Mouse (Mus musculus) MEL (cell line): ENCODE data around the gene Nptn. TPM values are rescaled to one million over a fixed set of nuclear protein-coding genes. Genes with fewer than 3 reads are reported as not detected.

Experiments
- DNase-seq: peaks from one replicate; pipeline ENCODE4 v3.0.0; 2011; ENCODE audit warnings: low read depth, low spot score
- H3K27ac ChIP-seq: 2 replicates; pipeline ENCODE4 v1.5.1; 2012; ENCODE audit warnings: low read depth, mild to moderate bottlenecking, control low read depth, low read length, moderate library complexity; ENCODE audit not compliant: control insufficient read depth
- H3K27me3 ChIP-seq, 2 experiments: fragments of 150-350 bp in 1 of 2; sonication (generic) in 1 of 2; 2 replicates each; pipeline ENCODE4 v1.6.1; 2012; ENCODE audit warnings: low read length in 2 of 2, mild to moderate bottlenecking in 2 of 2, improper control_type of control experiment in 1 of 2, moderate library complexity in 1 of 2; ENCODE audit not compliant: insufficient read depth in 2 of 2, control insufficient read depth in 1 of 2
- H3K36me3 ChIP-seq, 2 experiments: 2 replicates each; pipeline ENCODE4 v1.6.1; 2012 to 2014; ENCODE audit warnings: low read length in 2 of 2, improper control_type of control experiment in 1 of 2, inconsistent platforms in 1 of 2, mild to moderate bottlenecking in 1 of 2; ENCODE audit not compliant: insufficient read depth in 2 of 2, control insufficient read depth in 1 of 2
- H3K4me1 ChIP-seq, 2 experiments: fragments of 150-350 bp in 1 of 2; sonication (generic) in 1 of 2; 2 replicates each; pipeline ENCODE4 v1.6.1; 2012; ENCODE audit warnings: low read length in 2 of 2, improper control_type of control experiment in 1 of 2, mild to moderate bottlenecking in 1 of 2; ENCODE audit not compliant: insufficient read depth in 2 of 2, control insufficient read depth in 1 of 2
- H3K4me3 ChIP-seq, 2 experiments: fragments of 150-350 bp in 1 of 2; sonication (generic) in 1 of 2; 2 replicates each; pipeline ENCODE4 v1.5.1; 2012; ENCODE audit warnings: low read depth in 2 of 2, low read length in 2 of 2, mild to moderate bottlenecking in 2 of 2, moderate library complexity in 2 of 2, control low read depth in 1 of 2, improper control_type of control experiment in 1 of 2; ENCODE audit not compliant: control insufficient read depth in 1 of 2, insufficient read depth in 1 of 2
- H3K79me2 ChIP-seq: 2 replicates; pipeline ENCODE4 v1.6.1; 2012; ENCODE audit warnings: mild to moderate bottlenecking, low read length, moderate library complexity; ENCODE audit not compliant: control insufficient read depth, poor library complexity, insufficient read depth
- H3K9ac ChIP-seq: 2 replicates; pipeline ENCODE4 v1.6.1; 2012; ENCODE audit warnings: low read depth, mild to moderate bottlenecking, control low read depth, low read length, moderate library complexity; ENCODE audit not compliant: control insufficient read depth, poor library complexity, severe bottlenecking
- H3K9me3 ChIP-seq: fragments of 150-350 bp; sonication (generic); replicated peaks from 2 replicates; pipeline ENCODE4 v1.6.1; 2012; ENCODE audit warnings: mild to moderate bottlenecking, low read length, improper control_type of control experiment, moderate library complexity; ENCODE audit not compliant: insufficient read depth
- BHLHE40 ChIP-seq: IDR thresholded peaks from 2 replicates; pipeline ENCODE4 v1.6.1; 2012; ENCODE audit warnings: low read depth, mild to moderate bottlenecking, inconsistent platforms, low read length, improper control_type of control experiment, borderline replicate concordance
- CHD1 ChIP-seq: IDR thresholded peaks from 2 replicates; pipeline ENCODE4 v1.6.1; 2012; ENCODE audit warnings: low read depth, mild to moderate bottlenecking, inconsistent platforms, low read length, improper control_type of control experiment
- CHD2 ChIP-seq: IDR thresholded peaks from 2 replicates; pipeline ENCODE4 v1.6.1; 2011; ENCODE audit warnings: low read length, improper control_type of control experiment
- CTCF ChIP-seq, 3 experiments: IDR thresholded peaks in 2 of 3; conservative IDR thresholded peaks in 1 of 3; 2 replicates each; pipeline ENCODE4 v1.5.1; 2011 to 2012; ENCODE audit warnings: low read length in 3 of 3, low read depth in 2 of 3, mild to moderate bottlenecking in 2 of 3, improper control_type of control experiment in 1 of 3, inconsistent platforms in 1 of 3, mixed read lengths in 1 of 3, moderate library complexity in 1 of 3; ENCODE audit not compliant: control insufficient read depth in 1 of 3, insufficient read depth in 1 of 3, poor library complexity in 1 of 3, severe bottlenecking in 1 of 3
- EP300 ChIP-seq, 2 experiments: IDR thresholded peaks; 2 replicates each; pipeline ENCODE4 v1.6.1; 2011; ENCODE audit warnings: improper control_type of control experiment in 2 of 2, low read length in 2 of 2, low read depth in 1 of 2, mild to moderate bottlenecking in 1 of 2
- GATA1 ChIP-seq: IDR thresholded peaks from 2 replicates; pipeline ENCODE4 v1.6.1; 2011; ENCODE audit warnings: low read depth, low read length, improper control_type of control experiment
- KAT2A ChIP-seq: conservative IDR thresholded peaks from 2 replicates; pipeline ENCODE4 v1.6.1; 2012; ENCODE audit warnings: low read depth, low read length, improper control_type of control experiment, inconsistent platforms
- MYC ChIP-seq: IDR thresholded peaks from 2 replicates; pipeline ENCODE4 v1.6.1; 2011; ENCODE audit warnings: low read depth, mild to moderate bottlenecking, low read length, improper control_type of control experiment, moderate library complexity
- NELFE ChIP-seq: IDR thresholded peaks from 2 replicates; pipeline ENCODE4 v1.6.1; 2011; ENCODE audit warnings: low read depth, low read length, improper control_type of control experiment
- POLR2A ChIP-seq, 2 experiments: IDR thresholded peaks; 2 replicates each; pipeline ENCODE4 v1.6.1; 2011 to 2012; ENCODE audit warnings: low read length in 2 of 2, mild to moderate bottlenecking in 2 of 2, control low read depth in 1 of 2, improper control_type of control experiment in 1 of 2, low read depth in 1 of 2, moderate library complexity in 1 of 2; ENCODE audit not compliant: control insufficient read depth in 1 of 2, insufficient read depth in 1 of 2, poor library complexity in 1 of 2
- POLR2AphosphoS5 ChIP-seq: IDR thresholded peaks from 2 replicates; pipeline ENCODE4 v1.6.1; 2012; ENCODE audit warnings: low read depth, borderline replicate concordance, mild to moderate bottlenecking, inconsistent platforms, low read length, moderate library complexity, mixed read lengths
- RAD21 ChIP-seq: IDR thresholded peaks from 2 replicates; pipeline ENCODE4 v1.6.1; 2011; ENCODE audit warnings: mild to moderate bottlenecking, low read depth, low read length, improper control_type of control experiment
- RCOR1 ChIP-seq: IDR thresholded peaks from 2 replicates; pipeline ENCODE4 v1.6.1; 2012; ENCODE audit warnings: low read depth, mild to moderate bottlenecking, inconsistent platforms, low read length, improper control_type of control experiment
- SMC3 ChIP-seq: IDR thresholded peaks from 2 replicates; pipeline ENCODE4 v1.6.1; 2011; ENCODE audit warnings: low read depth, low read length, improper control_type of control experiment
- TAL1 ChIP-seq: IDR thresholded peaks from 2 replicates; pipeline ENCODE4 v1.6.1; 2012; ENCODE audit warnings: mild to moderate bottlenecking, inconsistent platforms, low read length, moderate library complexity, mixed read lengths
- TBP ChIP-seq: IDR thresholded peaks from 2 replicates; pipeline ENCODE4 v1.8.0; 2011; ENCODE audit warnings: low read depth, low read length, improper control_type of control experiment
- TCF12 ChIP-seq: IDR thresholded peaks from 2 replicates; pipeline ENCODE4 v1.6.1; 2014; ENCODE audit warnings: low read depth, mild to moderate bottlenecking, inconsistent platforms, low read length, improper control_type of control experiment, moderate library complexity
- USF2 ChIP-seq, 2 experiments: IDR thresholded peaks; 2 replicates each; pipeline ENCODE4 v1.6.1; 2011 to 2012; ENCODE audit warnings: improper control_type of control experiment in 2 of 2, low read length in 2 of 2, borderline replicate concordance in 1 of 2, inconsistent platforms in 1 of 2, low read depth in 1 of 2, mild to moderate bottlenecking in 1 of 2; ENCODE audit not compliant: insufficient read depth in 1 of 2
- ZKSCAN1 ChIP-seq: IDR thresholded peaks from 2 replicates; pipeline ENCODE4 v1.6.1; 2012; ENCODE audit warnings: low read depth, mild to moderate bottlenecking, inconsistent platforms, low read length, improper control_type of control experiment, moderate library complexity
- ZMIZ1 ChIP-seq: IDR thresholded peaks from 2 replicates; pipeline ENCODE4 v1.6.1; 2012; ENCODE audit warnings: low read depth, mild to moderate bottlenecking, inconsistent platforms, low read length, improper control_type of control experiment, moderate library complexity
- ZNF384 ChIP-seq: IDR thresholded peaks from 2 replicates; pipeline ENCODE4 v1.6.1; 2012; ENCODE audit warnings: low read depth, mild to moderate bottlenecking, inconsistent platforms, low read length, improper control_type of control experiment
- polyA plus RNA-seq, 2 experiments: library from polyadenylated mRNA; stranded (reverse) in 1 of 2; unstranded in 1 of 2; fragments of >175 nt in 1 of 2; fragments of >200 nt in 1 of 2; gene quantifications; 2 replicates each; pipeline versions ENCODE4 v1.2.1 to v1.2.4; 2012; ENCODE audit warnings: low replicate concordance in 2 of 2, low read depth in 1 of 2; ENCODE audit not compliant: insufficient read length in 2 of 2, insufficient read depth in 1 of 2, missing spikeins in 1 of 2
- total RNA-seq: library from RNA; depleted of rRNA; stranded (reverse); fragments of 300-350 nt; gene quantifications from 2 replicates; pipeline ENCODE4 v1.2.3, GENCODE M21; 2012

Nptn gene
- total and polyA plus RNA-seq, 3 experiments = 71.4 to 199 TPM; not detected in 1

- TF ChIP-seq MYC = no peak
- TF ChIP-seq CHD2 = no peak
- TF ChIP-seq POLR2A (IDR thresholded peaks at IDR 0.05; ENCODE audit: control insufficient read depth in 1 of 2, insufficient read depth in 1 of 2, low read depth in 1 of 2, low read length in 2 of 2, poor library complexity in 1 of 2) = no peak
- no peak for TF ChIP-seq EP300 (IDR thresholded peaks at IDR 0.05; ENCODE audit: low read depth in 1 of 2, low read length in 2 of 2)
- no peak for TF ChIP-seq TCF12
- TF ChIP-seq BHLHE40 = no peak
- TF ChIP-seq, all 39 proteins: peak for 0
- H3K9ac ChIP-seq = no peak overlapping the region
- H3K36me3 ChIP-seq = no peaks in the 10 kb centered on the region; a peak in 1 of 4 replicates
- DNase-seq = no peak
- H3K27ac ChIP-seq = no peak overlapping the region
- H3K4me1 ChIP-seq = no peaks in the 10 kb centered on the region
- H3K9me3 ChIP-seq = no peaks in the 10 kb centered on the region
- no peaks in the 10 kb centered on the region for H3K79me2 ChIP-seq
- H3K27me3 ChIP-seq = no peaks in the 10 kb centered on the region
- no peak overlapping the region for H3K4me3 ChIP-seq
Observed at GRCm38 (mm10) chr9:58672474-58672873, 90.4 kb downstream of the Nptn start.

GRCm38 (mm10) chr9:58674736-58675135 is 92.7 kb downstream of the Nptn start:
- Histone ChIP-seq H3K27ac (no peak overlapping the region), H3K79me2 (peaks cover 1% of the 10 kb centered on the region; the same call in 1 of the 2 replicates), H3K4me1 (no peaks in the 10 kb centered on the region), H3K9me3 (no peaks in the 10 kb centered on the region), H3K9ac (no peak overlapping the region), H3K27me3 (no peaks in the 10 kb centered on the region), H3K36me3 (no peaks in the 10 kb centered on the region), H3K4me3 (no peak overlapping the region)
- DNase-seq = no peak
- no peak for TF ChIP-seq TBP
- no peak for TF ChIP-seq TAL1
- no peak for TF ChIP-seq ZMIZ1
- no peak for TF ChIP-seq POLR2A (IDR thresholded peaks at IDR 0.05; ENCODE audit: control insufficient read depth in 1 of 2, insufficient read depth in 1 of 2, low read depth in 1 of 2, low read length in 2 of 2, poor library complexity in 1 of 2)
- TF ChIP-seq NELFE = no peak
- no peak for TF ChIP-seq RAD21
- no peak for TF ChIP-seq KAT2A
- no peak for TF ChIP-seq RCOR1
- TF ChIP-seq SMC3 = no peak
- no peak for TF ChIP-seq POLR2AphosphoS5
- TF ChIP-seq BHLHE40 = no peak
- TF ChIP-seq USF2 (IDR thresholded peaks at IDR 0.05; ENCODE audit: borderline replicate concordance in 1 of 2, insufficient read depth in 1 of 2, low read depth in 1 of 2, low read length in 2 of 2) = no peak
- no peak for TF ChIP-seq CHD1
- TF ChIP-seq ZNF384 = no peak
- no peak for TF ChIP-seq ZKSCAN1
- TF ChIP-seq GATA1 = no peak
- TF ChIP-seq CTCF (IDR thresholded peaks at IDR 0.05 in 2 of 3, conservative IDR thresholded peaks at IDR 0.05 in 1 of 3; ENCODE audit: control insufficient read depth in 1 of 3, insufficient read depth in 1 of 3, low read depth in 2 of 3, low read length in 3 of 3, poor library complexity in 1 of 3, severe bottlenecking in 1 of 3) = no peak
